Mouse (Mus musculus) MEL (cell line): ENCODE measurements at regions not wholly inside any gene's neighbourhood (a gene's known extent, or its start where the extent isn't known, plus 50 kb on each side); places are given as distances from the start of the nearest gene placed in this dataset.

Source experiments
- CHD2 ChIP-seq: IDR thresholded peaks from 2 replicates; pipeline ENCODE4 v1.6.1; 2011; ENCODE audit warnings: low read length, improper control_type of control experiment
- CTCF ChIP-seq, 3 experiments: IDR thresholded peaks in 2 of 3; conservative IDR thresholded peaks in 1 of 3; 2 replicates each; pipeline ENCODE4 v1.5.1; 2011 to 2012; ENCODE audit warnings: low read length in 3 of 3, low read depth in 2 of 3, mild to moderate bottlenecking in 2 of 3, improper control_type of control experiment in 1 of 3, inconsistent platforms in 1 of 3, mixed read lengths in 1 of 3, moderate library complexity in 1 of 3; ENCODE audit not compliant: control insufficient read depth in 1 of 3, insufficient read depth in 1 of 3, poor library complexity in 1 of 3, severe bottlenecking in 1 of 3
- EP300 ChIP-seq, 2 experiments: IDR thresholded peaks; 2 replicates each; pipeline ENCODE4 v1.6.1; 2011; ENCODE audit warnings: improper control_type of control experiment in 2 of 2, low read length in 2 of 2, low read depth in 1 of 2, mild to moderate bottlenecking in 1 of 2
- MAX ChIP-seq: IDR thresholded peaks from 2 replicates; pipeline ENCODE4 v1.6.1; 2011; ENCODE audit warnings: low read length, improper control_type of control experiment
- MXI1 ChIP-seq: IDR thresholded peaks from 2 replicates; pipeline ENCODE4 v1.6.1; 2011; ENCODE audit warnings: mild to moderate bottlenecking, low read depth, low read length, improper control_type of control experiment
- POLR2A ChIP-seq, 2 experiments: IDR thresholded peaks; 2 replicates each; pipeline ENCODE4 v1.6.1; 2011 to 2012; ENCODE audit warnings: low read length in 2 of 2, mild to moderate bottlenecking in 2 of 2, control low read depth in 1 of 2, improper control_type of control experiment in 1 of 2, low read depth in 1 of 2, moderate library complexity in 1 of 2; ENCODE audit not compliant: control insufficient read depth in 1 of 2, insufficient read depth in 1 of 2, poor library complexity in 1 of 2
- RCOR1 ChIP-seq: IDR thresholded peaks from 2 replicates; pipeline ENCODE4 v1.6.1; 2012; ENCODE audit warnings: low read depth, mild to moderate bottlenecking, inconsistent platforms, low read length, improper control_type of control experiment
- SIN3A ChIP-seq: IDR thresholded peaks from 2 replicates; pipeline ENCODE4 v1.6.1; 2012; ENCODE audit warnings: low read length, improper control_type of control experiment, inconsistent platforms

DNA sequence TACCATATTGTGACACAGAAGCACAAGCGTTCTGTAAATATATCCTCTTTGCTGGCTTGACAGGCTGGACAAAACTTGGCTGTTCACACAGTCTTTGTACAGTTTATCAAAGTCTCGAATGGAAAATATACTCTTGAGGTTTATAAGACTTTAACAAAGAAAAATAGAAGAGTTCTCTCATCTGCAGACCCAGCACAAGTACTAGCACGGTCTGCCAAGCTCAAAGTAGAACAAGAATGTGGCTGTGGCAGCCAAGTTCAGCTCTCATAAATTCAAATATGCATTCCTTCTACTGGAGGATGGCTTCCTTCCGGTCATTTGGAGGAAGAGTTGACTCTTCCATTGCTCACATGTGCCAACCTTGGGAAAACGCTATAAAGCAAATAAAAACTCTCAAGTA is 151.2 kb upstream of the Pik3r1 start:
- no peak for TF ChIP-seq CTCF (IDR thresholded peaks at IDR 0.05 in 2 of 3, conservative IDR thresholded peaks at IDR 0.05 in 1 of 3; ENCODE audit: control insufficient read depth in 1 of 3, insufficient read depth in 1 of 3, low read depth in 2 of 3, low read length in 3 of 3, poor library complexity in 1 of 3, severe bottlenecking in 1 of 3)
- no peak for TF ChIP-seq EP300 (IDR thresholded peaks at IDR 0.05; ENCODE audit: low read depth in 1 of 2, low read length in 2 of 2)
- no peak for TF ChIP-seq RCOR1
- TF ChIP-seq MXI1: no peak
- no peak for TF ChIP-seq CHD2
- TF ChIP-seq SIN3A: no peak
- TF ChIP-seq MAX: no peak
- no peak for TF ChIP-seq POLR2A (IDR thresholded peaks at IDR 0.05; ENCODE audit: control insufficient read depth in 1 of 2, insufficient read depth in 1 of 2, low read depth in 1 of 2, low read length in 2 of 2, poor library complexity in 1 of 2)
